In the genomic region with DNA sequence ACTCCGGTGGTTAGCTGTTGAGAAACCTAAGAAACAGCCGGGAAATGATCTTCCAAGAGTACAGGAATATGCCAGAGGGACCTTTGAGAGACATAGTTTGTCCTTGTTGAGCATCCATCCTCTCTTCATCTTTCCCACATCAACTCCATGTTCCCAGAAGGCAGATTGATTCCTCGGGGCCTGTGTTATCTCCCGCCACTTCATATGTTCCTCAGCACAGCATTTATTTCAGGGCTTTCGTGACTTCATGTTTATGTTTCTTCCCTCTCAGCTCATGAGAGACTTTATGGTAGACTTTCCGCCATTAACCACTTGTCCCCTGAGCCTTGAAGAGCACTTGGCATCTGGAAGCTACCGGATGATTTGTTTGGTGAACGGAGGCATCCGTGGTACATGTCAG, we compare ENCODE assay signal across 25 mouse cellular contexts.
DNase-seq lines count a peak whose midpoint lies in the region; ATAC-seq lines count a peak whose summit lies in the region.
"Had no signal": no experiment of that assay in that cellular context is flagged by ENCODE, and none has a peak within 500 bp of the region (broad histone marks: within the 10 kb centered on the region; RNA-seq: fewer than 3 reads in every experiment).

No protein-coding gene starts in this region.

- H3K4me2 ChIP-seq in lung, embryonic 15.5 days, result peak overlapping the region; percentile 25; the same call in 1 of the 2 replicates
- no peak overlapping the region for H3K4me2 ChIP-seq in midbrain, embryonic 11.5 days
- no peak overlapping the region for H3K4me2 ChIP-seq in midbrain, embryonic 13.5 days (replicated peaks)
- H3K4me2 ChIP-seq: embryonic facial prominence, embryonic 15.5 days; heart, embryonic 13.5 days; hindbrain, embryonic 12.5 days; hindbrain, embryonic 15.5 days had no signal

- DNase-seq in lung, postnatal 10 days, result no peak
- peak; percentile 35 for DNase-seq in midbrain, embryonic 11.5 days (ENCODE audit: low spot score, missing footprints)
- no peak for DNase-seq in embryonic facial prominence, embryonic 10.5 days (ENCODE audit: low spot score)
- no peak for DNase-seq in limb, embryonic 10.5 days (ENCODE audit: low spot score)
- DNase-seq in frontal cortex, postnatal 14 days (ENCODE audit: low spot score in 2 of 2), result no peak
- DNase-seq: adrenal gland, adult 8-10 months; adrenal gland, postnatal 25 days; cerebellum, adult 11-12 months; cerebellum, adult 8-10 months; cerebellum, postnatal 36 days; embryo, embryonic 11 days; forebrain, postnatal 0 days; gastrocnemius, postnatal 25 days; heart, adult 2 months; heart, postnatal 14 days had no signal

- peak; percentile 84 for ATAC-seq in lung, embryonic 15.5 days (ENCODE audit: borderline replicate concordance, extremely low read depth, low FRiP score, low TSS enrichment)
- no peak for ATAC-seq in midbrain, embryonic 11.5 days (ENCODE audit: low FRiP score)
- ATAC-seq in midbrain, embryonic 13.5 days, result no peak
- ATAC-seq: activated CD4-positive, CD25-positive, alpha-beta regulatory T cell, adult 4 months; CD4-positive, CD25-positive, alpha-beta regulatory T cell, adult 4 months; forebrain, embryonic 14.5 days; forebrain, postnatal 0 days had no signal

- no peak overlapping the region for H3K9ac ChIP-seq in lung, embryonic 15.5 days
- H3K9ac ChIP-seq in midbrain, embryonic 11.5 days (ENCODE audit: low read length), result no peak overlapping the region
- no peak overlapping the region for H3K9ac ChIP-seq in midbrain, embryonic 13.5 days (replicated peaks)
- H3K9ac ChIP-seq: embryonic facial prominence, embryonic 15.5 days; forebrain, postnatal 0 days; heart, embryonic 13.5 days; hindbrain, embryonic 12.5 days; hindbrain, embryonic 15.5 days had no signal

- WGBS in lung, embryonic 15.5 days, result 43% methylated on average over 9 of the region's 9 CpGs
- 94% methylated on average over 9 of the region's 9 CpGs for WGBS in midbrain, embryonic 11.5 days
- WGBS in midbrain, embryonic 13.5 days, result 96% methylated on average over 9 of the region's 9 CpGs
- WGBS in embryonic facial prominence, embryonic 10.5 days, result 90% methylated on average over 9 of the region's 9 CpGs
- WGBS in limb, embryonic 10.5 days, result 93% methylated on average over 9 of the region's 9 CpGs

- H3K4me1 ChIP-seq in lung, embryonic 15.5 days, result peaks cover 14% of the 10 kb centered on the region; the same call in 1 of the 2 replicates
- H3K4me1 ChIP-seq in midbrain, embryonic 11.5 days (ENCODE audit: control insufficient read depth, insufficient read depth, low read length), result no peaks in the 10 kb centered on the region
- H3K4me1 ChIP-seq in midbrain, embryonic 13.5 days (replicated peaks), result no peaks in the 10 kb centered on the region
- peaks cover 19% of the 10 kb centered on the region for H3K4me1 ChIP-seq in embryonic facial prominence, embryonic 10.5 days
- H3K4me1 ChIP-seq in limb, embryonic 10.5 days, result peaks cover 34% of the 10 kb centered on the region
- H3K4me1 ChIP-seq: hindbrain, embryonic 12.5 days; hindbrain, embryonic 15.5 days had no signal

- no peak overlapping the region for H3K4me3 ChIP-seq in lung, embryonic 15.5 days
- H3K4me3 ChIP-seq in midbrain, embryonic 11.5 days (ENCODE audit: low read depth, low read length), result no peak overlapping the region
- no peak overlapping the region for H3K4me3 ChIP-seq in midbrain, embryonic 13.5 days (replicated peaks)
- no peak overlapping the region for H3K4me3 ChIP-seq in embryonic facial prominence, embryonic 10.5 days
- H3K4me3 ChIP-seq in limb, embryonic 10.5 days, result no peak overlapping the region
- H3K4me3 ChIP-seq: embryonic facial prominence, embryonic 15.5 days; heart, adult 2 months; heart, embryonic 10.5 days; heart, embryonic 13.5 days; hindbrain, embryonic 12.5 days; hindbrain, embryonic 15.5 days had no signal

- H3K27me3 ChIP-seq in lung, embryonic 15.5 days, result peaks cover 4% of the 10 kb centered on the region; the same call in 1 of the 2 replicates
- H3K27me3 ChIP-seq in midbrain, embryonic 11.5 days (ENCODE audit: control insufficient read depth, insufficient read depth, low read length), result no peaks in the 10 kb centered on the region
- H3K27me3 ChIP-seq in midbrain, embryonic 13.5 days, result no peaks in the 10 kb centered on the region
- no peaks in the 10 kb centered on the region for H3K27me3 ChIP-seq in embryonic facial prominence, embryonic 10.5 days (replicated peaks; ENCODE audit: low read depth, poor library complexity, severe bottlenecking)
- no peaks in the 10 kb centered on the region for H3K27me3 ChIP-seq in limb, embryonic 10.5 days (ENCODE audit: low read depth, poor library complexity, severe bottlenecking)
- H3K27me3 ChIP-seq: embryonic facial prominence, embryonic 15.5 days; heart, embryonic 13.5 days; hindbrain, embryonic 12.5 days; hindbrain, embryonic 15.5 days had no signal

- 0 out of 2 replicates have a peak overlapping the region, but pooled peaks have one; percentile 39 for H3K27ac ChIP-seq in lung, embryonic 15.5 days
- H3K27ac ChIP-seq in midbrain, embryonic 11.5 days (ENCODE audit: low read depth, low read length), result no peak overlapping the region
- H3K27ac ChIP-seq in midbrain, embryonic 13.5 days, result no peak overlapping the region
- peak overlapping the region; percentile 21 for H3K27ac ChIP-seq in embryonic facial prominence, embryonic 10.5 days (replicated peaks)
- 0 out of 2 replicates have a peak overlapping the region, but pooled peaks have one; percentile 43 for H3K27ac ChIP-seq in limb, embryonic 10.5 days
- H3K27ac ChIP-seq: embryonic facial prominence, embryonic 15.5 days; heart, adult 2 months; heart, embryonic 10.5 days; heart, embryonic 13.5 days; hindbrain, embryonic 12.5 days; hindbrain, embryonic 15.5 days had no signal

- no peaks in the 10 kb centered on the region for H3K36me3 ChIP-seq in lung, embryonic 15.5 days
- no peaks in the 10 kb centered on the region for H3K36me3 ChIP-seq in midbrain, embryonic 11.5 days (ENCODE audit: control insufficient read depth, insufficient read depth, low read length)
- no peaks in the 10 kb centered on the region for H3K36me3 ChIP-seq in midbrain, embryonic 13.5 days
- H3K36me3 ChIP-seq in embryonic facial prominence, embryonic 10.5 days (replicated peaks), result no peaks in the 10 kb centered on the region
- H3K36me3 ChIP-seq in limb, embryonic 10.5 days, result no peaks in the 10 kb centered on the region
- H3K36me3 ChIP-seq: embryonic facial prominence, embryonic 15.5 days; heart, embryonic 10.5 days; heart, embryonic 13.5 days; hindbrain, embryonic 12.5 days; hindbrain, embryonic 15.5 days had no signal

- H3K9me3 ChIP-seq in lung, embryonic 15.5 days, result no peaks in the 10 kb centered on the region
- no peaks in the 10 kb centered on the region for H3K9me3 ChIP-seq in midbrain, embryonic 11.5 days (ENCODE audit: control insufficient read depth, low read length)
- H3K9me3 ChIP-seq in midbrain, embryonic 13.5 days, result no peaks in the 10 kb centered on the region
- H3K9me3 ChIP-seq in embryonic facial prominence, embryonic 10.5 days, result no peaks in the 10 kb centered on the region
- H3K9me3 ChIP-seq in limb, embryonic 10.5 days (replicated peaks), result no peaks in the 10 kb centered on the region
- H3K9me3 ChIP-seq: embryonic facial prominence, embryonic 15.5 days; heart, embryonic 10.5 days; hindbrain, embryonic 15.5 days had no signal

Comparison
In these comparisons a context has a peak if more than half of its experiments do, and no peak if none do; other contexts are left out.
1. H3K27ac ChIP-seq: peak in lung, embryonic 15.5 days (single experiment), embryonic facial prominence, embryonic 10.5 days (single experiment) and limb, embryonic 10.5 days (single experiment); none in midbrain, embryonic 11.5 days (single experiment) and midbrain, embryonic 13.5 days (single experiment).